Mouse (Mus musculus): ENCODE results near the gene Slc43a1.

GRCm38 (mm10) chr2:84793154-84793553, 45.5 kb upstream of the Slc43a1 start:
- TF ChIP-seq POLR2A (IDR thresholded peaks at IDR 0.05; ENCODE audit: low read depth, low read length) (no peak), CTCF (IDR thresholded peaks at IDR 0.05; ENCODE audit: borderline replicate concordance, insufficient read depth, low read length) (no peak)
